Mouse (Mus musculus) stomach, postnatal 0 days (tissue): ENCODE data around the gene Adgrb2.

Experiments
- CTCF ChIP-seq: IDR thresholded peaks from 2 replicates; pipeline ENCODE4 v1.5.1; 2016; ENCODE audit warnings: antibody characterized with exemption, low read depth, mild to moderate bottlenecking, moderate library complexity
- EP300 ChIP-seq: optimal IDR thresholded peaks from 2 replicates; pipeline ENCODE3; 2016; ENCODE audit warnings: antibody characterized with exemption

DNA sequence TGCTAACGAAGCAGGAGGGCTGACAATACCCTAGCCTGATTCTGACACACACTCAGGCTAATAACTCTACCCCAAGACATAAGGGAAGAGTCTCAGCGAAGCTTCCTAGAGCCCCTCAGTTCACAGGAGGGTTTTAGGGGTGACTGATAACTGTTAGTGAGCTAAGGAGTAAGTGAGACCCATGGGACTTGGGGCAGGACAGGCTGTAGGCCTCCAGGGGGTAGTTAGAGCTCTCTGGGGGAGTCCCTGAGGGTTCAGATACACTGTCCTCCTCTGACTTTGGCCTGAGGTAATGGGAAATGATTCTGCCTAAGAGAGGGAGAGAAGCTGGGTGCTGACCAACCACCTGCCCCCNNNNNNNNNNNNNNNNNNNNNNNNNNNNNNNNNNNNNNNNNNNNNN is 30.1 kb upstream of the Adgrb2 start:
- TF ChIP-seq CTCF = no peak
- TF ChIP-seq EP300 = no peak
